Mouse (Mus musculus): Measurements from ENCODE around the gene Clec2l. TPM values are rescaled to one million over a fixed set of nuclear protein-coding genes. Genes with fewer than 3 reads are reported as not detected.

Clec2l gene
- polyA plus RNA-seq, 1 experiment from 2014 or later: 2.2 TPM

GRCm38 (mm10) chr6:38702810-38703399 is 40.0 kb downstream of the Clec2l start:
- Histone ChIP-seq H3K27ac (no peak overlapping the region), H3K27me3 (no peaks in the 10 kb centered on the region), H3K9me3 (no peaks in the 10 kb centered on the region), H3K36me3 (replicated peaks) (peaks cover 82% of the 10 kb centered on the region), H3K4me1 (no peaks in the 10 kb centered on the region), H3K4me3 (replicated peaks) (no peak overlapping the region), H3K9ac (no peak overlapping the region), H3K4me2 (no peak overlapping the region)
- 69% methylated on average over 6 of the region's 6 CpGs for WGBS
- ATAC-seq (ENCODE audit: low FRiP score): no peak

- no peaks in the 10 kb centered on the region for H3K4me1 ChIP-seq
- no peak overlapping the region for H3K27ac ChIP-seq
- H3K9ac ChIP-seq: no peak overlapping the region
- 96% methylated on average over 6 of the region's 6 CpGs for WGBS
- H3K4me2 ChIP-seq: no peak overlapping the region
- no peaks in the 10 kb centered on the region for H3K9me3 ChIP-seq
- no peak overlapping the region for H3K4me3 ChIP-seq (replicated peaks)
- peaks cover 79% of the 10 kb centered on the region for H3K36me3 ChIP-seq (replicated peaks)
- no peak for ATAC-seq (ENCODE audit: low FRiP score)
- no peaks in the 10 kb centered on the region for H3K27me3 ChIP-seq
Observed at GRCm38 (mm10) chr6:38703526-38703925, 40.7 kb downstream of the Clec2l start.

- H3K36me3 ChIP-seq (replicated peaks): peaks cover 79% of the 10 kb centered on the region
- no peaks in the 10 kb centered on the region for H3K27me3 ChIP-seq
- no peak overlapping the region for H3K4me2 ChIP-seq
- no peaks in the 10 kb centered on the region for H3K4me1 ChIP-seq
- WGBS: 89% methylated on average over 7 of the region's 7 CpGs
- H3K9me3 ChIP-seq: no peaks in the 10 kb centered on the region
- H3K4me3 ChIP-seq (replicated peaks): no peak overlapping the region
- ATAC-seq (ENCODE audit: low FRiP score): no peak
- H3K9ac ChIP-seq: no peak overlapping the region
- no peak overlapping the region for H3K27ac ChIP-seq
Observed at GRCm38 (mm10) chr6:38704264-38704984, 41.6 kb downstream of the Clec2l start.

- 94% methylated on average over 3 of the region's 3 CpGs for WGBS
- no peak for ATAC-seq (ENCODE audit: low FRiP score)
- Histone ChIP-seq H3K36me3 (replicated peaks) (peaks cover 88% of the 10 kb centered on the region), H3K27ac (no peak overlapping the region), H3K27me3 (no peaks in the 10 kb centered on the region), H3K9me3 (no peaks in the 10 kb centered on the region), H3K4me3 (replicated peaks) (no peak overlapping the region), H3K4me1 (no peaks in the 10 kb centered on the region; the same call in 1 of the 2 replicates), H3K9ac (no peak overlapping the region), H3K4me2 (no peak overlapping the region)
Observed at GRCm38 (mm10) chr6:38710449-38710848, 47.6 kb downstream of the Clec2l start.

- Histone ChIP-seq H3K9me3 (no peaks in the 10 kb centered on the region), H3K27me3 (no peaks in the 10 kb centered on the region), H3K36me3 (replicated peaks) (peaks cover 92% of the 10 kb centered on the region), H3K4me3 (replicated peaks) (no peak overlapping the region), H3K4me1 (no peaks in the 10 kb centered on the region; the same call in 1 of the 2 replicates), H3K9ac (no peak overlapping the region), H3K4me2 (no peak overlapping the region), H3K27ac (no peak overlapping the region)
- WGBS: 91% methylated on average over 19 of the region's 19 CpGs
- ATAC-seq (ENCODE audit: low FRiP score): no peak
Observed at GRCm38 (mm10) chr6:38713957-38714898, 51.4 kb downstream of the Clec2l start.

- H3K4me1 ChIP-seq: no peaks in the 10 kb centered on the region
- WGBS: 93% methylated on average over 16 of the region's 16 CpGs
Observed at GRCm38 (mm10) chr6:38715881-38716280, 53.0 kb downstream of the Clec2l start.

GRCm38 (mm10) chr6:38718625-38719024 is 55.8 kb downstream of the Clec2l start:
- 85% methylated on average over 7 of the region's 7 CpGs for WGBS
- Histone ChIP-seq H3K4me3 (replicated peaks) (no peak overlapping the region), H3K9ac (no peak overlapping the region), H3K36me3 (replicated peaks) (peaks cover 74% of the 10 kb centered on the region), H3K27me3 (no peaks in the 10 kb centered on the region), H3K9me3 (no peaks in the 10 kb centered on the region), H3K4me1 (no peaks in the 10 kb centered on the region), H3K27ac (no peak overlapping the region), H3K4me2 (no peak overlapping the region)
- no peak for ATAC-seq (ENCODE audit: low FRiP score)

More at GRCm38 (mm10) chr6:38715881-38716280, 53.0 kb downstream of the Clec2l start:
- no peak overlapping the region for H3K4me3 ChIP-seq (replicated peaks)
- H3K36me3 ChIP-seq (replicated peaks): peaks cover 88% of the 10 kb centered on the region
- H3K9me3 ChIP-seq: no peaks in the 10 kb centered on the region
- H3K4me2 ChIP-seq: no peak overlapping the region
- no peak overlapping the region for H3K9ac ChIP-seq
- H3K27ac ChIP-seq: no peak overlapping the region
- no peaks in the 10 kb centered on the region for H3K27me3 ChIP-seq
- ATAC-seq (ENCODE audit: low FRiP score): no peak

- Histone ChIP-seq H3K27ac (no peak overlapping the region), H3K4me2 (no peak overlapping the region), H3K36me3 (replicated peaks) (peaks cover 68% of the 10 kb centered on the region), H3K9me3 (no peaks in the 10 kb centered on the region), H3K4me3 (replicated peaks) (no peak overlapping the region), H3K27me3 (no peaks in the 10 kb centered on the region), H3K9ac (no peak overlapping the region), H3K4me1 (no peaks in the 10 kb centered on the region)
- 48% methylated on average over 6 of the region's 6 CpGs for WGBS
- ATAC-seq (ENCODE audit: low FRiP score): no peak
Observed at GRCm38 (mm10) chr6:38719229-38719628, 56.4 kb downstream of the Clec2l start.

GRCm38 (mm10) chr6:38721361-38721760 is 58.5 kb downstream of the Clec2l start:
- Histone ChIP-seq H3K27me3 (no peaks in the 10 kb centered on the region), H3K9ac (no peak overlapping the region), H3K4me3 (replicated peaks) (no peak overlapping the region), H3K4me2 (no peak overlapping the region), H3K9me3 (no peaks in the 10 kb centered on the region), H3K27ac (no peak overlapping the region), H3K4me1 (no peaks in the 10 kb centered on the region), H3K36me3 (replicated peaks) (peaks cover 46% of the 10 kb centered on the region)
- ATAC-seq (ENCODE audit: low FRiP score): no peak
- WGBS: 95% methylated on average over 1 of the region's 1 CpGs

GRCm38 (mm10) chr6:38725515-38725914 is 62.6 kb downstream of the Clec2l start:
- 91% methylated on average over 3 of the region's 3 CpGs for WGBS
- Histone ChIP-seq H3K4me2 (no peak overlapping the region), H3K27me3 (no peaks in the 10 kb centered on the region), H3K9me3 (no peaks in the 10 kb centered on the region), H3K4me1 (peaks cover 8% of the 10 kb centered on the region), H3K4me3 (replicated peaks) (no peak overlapping the region), H3K36me3 (replicated peaks) (peaks cover 34% of the 10 kb centered on the region), H3K9ac (no peak overlapping the region), H3K27ac (no peak overlapping the region)
- ATAC-seq (ENCODE audit: low FRiP score): no peak

All from forebrain, embryonic 12.5 days (tissue).